Mouse (Mus musculus) liver, adult (tissue): ENCODE data around the gene Abhd12.

ENCODE experiments used
- GATA4 ChIP-seq: IDR thresholded peaks from 2 replicates; pipeline ENCODE4 v1.6.1; 2014; ENCODE audit warnings: mild to moderate bottlenecking, low read length; ENCODE audit not compliant: insufficient replicate concordance

Gene Abhd12

DNA sequence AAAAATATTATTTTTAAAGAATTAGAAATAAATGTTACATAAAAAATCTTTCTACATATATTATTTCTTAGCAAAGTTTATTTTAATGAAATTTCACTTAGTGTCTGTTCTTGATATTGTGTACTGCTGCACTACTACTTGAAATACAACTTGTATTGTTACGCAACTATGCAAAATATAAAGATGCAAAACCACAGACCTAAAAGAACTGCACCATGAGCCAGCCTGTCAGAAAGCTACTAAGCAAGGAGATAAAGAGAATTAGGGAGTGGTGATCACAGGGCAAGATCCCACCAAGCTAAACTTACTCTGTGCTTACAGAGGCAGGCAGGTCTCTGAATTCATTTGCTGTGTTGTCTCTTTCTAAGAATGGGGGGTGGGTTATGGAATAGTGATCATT is 29.3 kb downstream of the Abhd12 start:
- TF ChIP-seq GATA4 = no peak

DNA sequence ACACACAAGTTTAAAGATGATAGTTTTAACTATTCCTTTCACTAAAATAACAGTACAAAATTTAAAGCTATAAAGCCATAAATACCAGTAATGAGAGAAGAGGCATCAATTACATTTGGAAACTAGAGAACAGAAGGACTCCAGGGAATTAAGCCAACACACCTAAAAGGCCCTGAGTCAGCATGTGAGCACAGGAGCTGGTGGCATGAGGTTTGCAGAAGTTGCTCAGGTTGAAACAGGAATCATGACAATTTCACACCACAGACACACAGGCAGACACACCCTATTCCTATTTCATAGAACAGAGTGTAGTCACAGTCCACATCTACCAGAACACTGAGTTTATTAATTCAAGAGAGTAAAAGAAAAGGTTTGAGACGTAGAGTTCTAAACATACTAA is 30.0 kb downstream of the Abhd12 start:
- TF ChIP-seq GATA4 = no peak

DNA sequence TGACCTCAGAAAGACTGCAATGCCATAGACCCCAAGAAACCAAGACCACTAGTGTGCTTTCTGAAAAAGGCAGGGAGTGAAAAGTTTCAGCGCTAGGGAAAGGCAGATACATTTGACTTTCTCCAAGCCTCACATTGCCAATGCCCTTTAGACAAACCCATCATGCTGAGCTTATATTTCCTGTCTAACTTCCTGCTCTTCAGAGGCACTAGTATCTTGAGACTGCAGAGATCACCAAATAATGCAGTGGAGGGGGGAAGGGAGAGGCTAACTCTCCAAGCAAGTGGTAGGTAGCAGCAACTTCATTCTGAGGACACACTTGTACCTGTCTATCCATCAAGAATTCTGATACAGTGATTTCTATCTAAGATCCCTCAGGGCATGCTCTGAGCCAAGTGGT is 35.1 kb downstream of the Abhd12 start:
- TF ChIP-seq GATA4 = no peak

DNA sequence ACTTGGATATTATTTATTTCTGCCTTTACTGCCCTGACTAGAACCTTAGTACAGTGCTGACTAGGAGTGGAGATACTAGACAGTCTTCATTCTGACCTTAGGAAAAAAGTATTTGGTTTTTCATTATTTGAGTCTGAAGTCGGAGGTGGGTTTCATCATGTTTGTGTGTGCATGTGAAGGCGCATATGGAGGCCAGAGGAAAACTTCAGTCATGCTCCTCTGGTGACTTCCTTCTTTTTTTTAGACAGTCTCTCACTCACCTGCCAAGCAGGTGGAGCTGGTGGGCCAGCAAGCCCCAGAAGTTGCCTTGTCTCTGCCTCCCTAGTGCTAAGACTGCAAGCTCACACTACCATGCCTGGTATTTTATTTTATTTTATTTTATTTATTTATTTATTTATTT is 37.5 kb downstream of the Abhd12 start:
- TF ChIP-seq GATA4 = no peak

DNA sequence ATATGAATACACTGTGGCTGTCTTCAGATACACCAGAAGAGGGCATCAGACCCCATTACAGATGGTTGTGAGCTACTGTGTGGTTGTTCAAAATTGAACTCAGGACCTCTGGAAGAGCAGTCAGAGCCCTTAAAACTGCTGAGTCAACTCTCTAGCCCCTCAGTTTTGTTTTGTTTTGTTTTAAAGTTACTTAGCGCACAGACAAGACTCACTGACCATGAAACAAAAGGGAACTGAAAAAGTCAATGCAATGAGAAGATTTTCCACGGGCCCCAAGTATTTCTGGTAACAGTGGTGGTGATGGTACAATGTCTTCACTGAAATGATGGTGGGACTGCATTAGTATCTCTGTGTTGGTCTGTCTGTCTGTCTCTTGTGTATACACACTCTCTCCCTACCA is 43.4 kb downstream of the Abhd12 start:
- TF ChIP-seq GATA4 = no peak

DNA sequence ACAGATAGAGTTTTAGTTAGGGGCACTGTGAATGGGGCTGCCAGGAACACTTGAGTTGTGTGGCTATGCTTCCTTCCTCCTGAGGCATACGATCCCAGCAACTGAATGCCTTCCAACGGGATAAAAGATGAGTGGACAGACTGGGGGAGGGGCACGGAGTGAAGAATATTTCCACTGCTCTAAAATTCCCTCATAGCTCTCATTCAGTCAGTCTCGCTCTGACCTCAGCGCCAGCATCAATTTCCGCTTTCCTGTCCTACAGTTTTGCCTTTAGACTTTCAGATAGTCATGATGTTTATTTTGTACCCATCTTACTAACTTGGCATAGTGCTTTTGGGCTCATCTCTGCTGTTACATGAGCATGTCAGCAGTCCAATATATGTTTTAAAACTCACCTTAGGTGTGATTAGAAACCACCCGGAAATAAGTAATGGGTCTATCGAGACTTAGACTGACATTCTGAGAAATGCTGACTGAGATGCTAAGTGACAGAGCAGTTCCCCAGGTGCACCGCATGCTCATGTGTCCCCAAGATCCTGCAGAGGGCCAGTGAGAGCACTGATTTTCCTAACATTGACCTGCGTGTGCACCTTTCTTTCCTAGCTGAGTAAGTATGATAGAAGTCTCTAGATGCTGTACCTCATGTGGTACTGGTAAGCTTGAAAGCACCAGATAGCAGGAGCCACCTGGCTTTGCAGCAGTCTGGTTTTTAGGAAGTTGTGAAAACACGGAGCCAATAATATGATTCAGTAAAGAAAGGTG is 44.7 kb downstream of the Abhd12 start:
- no peak for TF ChIP-seq GATA4

DNA sequence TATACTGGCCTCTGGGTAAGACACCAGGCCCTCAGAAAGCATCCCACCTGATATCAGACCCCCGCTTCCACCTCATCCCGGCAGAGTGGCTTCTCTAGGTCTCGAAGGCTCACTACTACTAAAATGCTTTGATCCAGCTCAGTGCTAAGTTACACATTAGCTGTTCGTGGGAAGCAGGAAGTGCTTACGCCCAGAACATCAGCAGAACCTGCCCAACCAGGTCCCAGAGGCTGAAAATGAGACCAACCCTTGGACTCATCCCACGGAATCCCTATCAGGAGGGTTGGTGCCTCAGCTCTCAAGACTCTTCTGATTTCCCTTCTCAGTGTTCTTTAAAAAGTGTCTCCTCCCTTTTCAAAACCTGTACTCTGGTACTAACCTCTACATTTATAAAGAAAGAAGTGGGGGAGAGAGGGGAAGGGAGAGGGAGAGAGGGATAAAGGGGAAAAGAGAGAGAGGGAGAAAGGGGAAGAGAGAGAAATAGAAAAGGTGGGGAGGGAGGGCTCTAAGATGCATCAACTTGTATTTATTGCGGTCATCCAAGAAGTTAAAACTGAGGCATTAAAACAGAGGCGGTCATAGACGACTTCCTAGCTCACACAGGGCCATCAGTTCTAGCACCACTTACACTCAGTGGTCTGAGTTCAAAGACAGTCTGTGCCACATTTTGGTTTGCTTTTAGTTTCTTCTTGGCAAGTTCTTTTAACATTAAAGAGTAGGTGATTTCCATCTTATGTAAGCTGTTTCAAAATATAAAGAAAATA is 45.6 kb downstream of the Abhd12 start:
- TF ChIP-seq GATA4 = no peak

DNA sequence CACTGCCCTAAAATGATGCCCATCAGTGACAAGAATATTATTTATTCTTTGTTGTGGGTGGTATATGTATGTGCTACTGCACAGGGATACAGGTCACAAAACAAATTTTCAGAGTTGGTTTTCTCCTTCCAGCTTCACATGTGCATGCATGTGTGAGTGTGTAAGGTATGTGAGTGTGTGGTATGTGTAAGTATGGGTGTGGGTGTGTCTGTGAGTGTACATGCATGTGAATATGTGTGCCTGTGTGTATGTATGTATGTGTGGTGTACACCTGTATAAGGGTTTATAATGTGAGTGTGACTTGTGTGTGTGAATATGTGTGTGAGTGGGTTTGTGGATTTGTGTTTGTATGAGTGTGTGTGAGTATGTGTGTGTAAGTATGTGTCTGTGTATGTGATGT is 49.4 kb downstream of the Abhd12 start:
- no peak for TF ChIP-seq GATA4

DNA sequence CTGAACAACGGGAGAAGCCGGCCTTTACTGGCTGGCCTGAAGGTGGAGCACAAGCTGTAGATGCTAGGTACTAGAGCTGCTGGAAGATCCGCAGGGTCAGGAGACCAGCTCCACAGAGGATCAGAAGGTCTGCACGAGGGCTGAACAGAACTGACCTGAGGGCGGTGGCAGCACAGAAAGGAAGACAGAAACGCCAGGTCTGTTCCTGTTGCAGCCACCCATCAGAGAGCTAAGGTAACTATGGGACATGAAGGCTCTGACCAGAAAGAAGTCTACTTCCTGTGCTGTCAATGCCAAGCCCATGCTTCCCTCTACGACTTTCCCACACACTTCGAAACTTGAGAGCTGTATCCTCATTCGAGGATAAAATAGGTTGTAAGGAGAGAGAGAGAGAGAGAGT is 53.3 kb downstream of the Abhd12 start:
- TF ChIP-seq GATA4 = no peak

DNA sequence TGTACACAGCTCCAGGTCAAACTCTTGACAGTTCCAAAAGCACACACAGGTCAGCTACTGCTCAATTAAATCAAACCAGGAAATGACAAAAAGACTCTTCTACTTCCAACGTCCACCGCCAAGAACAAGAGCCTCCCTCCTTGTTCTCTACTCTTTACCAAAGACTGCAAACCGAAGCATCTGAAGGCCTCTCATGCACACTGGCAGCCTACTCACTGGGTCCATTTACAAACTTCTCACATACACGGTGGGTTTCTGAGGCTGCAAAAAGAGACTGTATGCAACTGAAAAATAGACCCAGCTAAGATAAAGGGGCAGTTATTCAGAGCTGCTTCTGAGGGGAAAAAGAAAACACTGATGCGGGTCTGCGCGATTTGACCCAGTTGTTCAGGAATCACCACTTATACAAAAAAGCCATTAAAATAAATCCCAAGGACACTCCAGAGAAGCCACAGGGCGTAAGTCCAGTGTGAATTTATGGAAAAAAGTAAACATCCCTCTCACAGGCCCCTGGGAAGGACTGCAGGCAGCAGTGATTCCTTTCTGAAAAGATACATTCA is 57.0 kb downstream of the Abhd12 start:
- TF ChIP-seq GATA4 = no peak

DNA sequence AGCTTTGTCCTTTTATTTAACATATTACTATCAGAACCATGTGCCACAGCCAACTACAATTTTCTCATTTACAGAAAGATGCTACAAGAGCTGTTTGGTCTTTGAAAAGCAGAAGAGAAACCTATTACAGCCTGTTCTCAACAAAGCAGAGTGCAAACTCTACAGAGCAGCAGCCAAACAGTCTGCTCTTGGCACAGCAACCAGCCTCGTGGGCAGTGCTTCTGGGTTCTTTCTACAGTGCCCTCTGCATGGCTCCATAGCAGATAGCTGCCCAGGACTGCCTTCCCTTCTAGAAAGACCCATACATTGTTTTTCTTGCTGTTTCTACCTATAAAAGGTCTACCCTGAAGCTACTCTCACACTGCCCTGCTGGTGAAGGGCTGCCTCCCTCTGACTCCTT is 59.7 kb downstream of the Abhd12 start:
- TF ChIP-seq GATA4 = no peak

DNA sequence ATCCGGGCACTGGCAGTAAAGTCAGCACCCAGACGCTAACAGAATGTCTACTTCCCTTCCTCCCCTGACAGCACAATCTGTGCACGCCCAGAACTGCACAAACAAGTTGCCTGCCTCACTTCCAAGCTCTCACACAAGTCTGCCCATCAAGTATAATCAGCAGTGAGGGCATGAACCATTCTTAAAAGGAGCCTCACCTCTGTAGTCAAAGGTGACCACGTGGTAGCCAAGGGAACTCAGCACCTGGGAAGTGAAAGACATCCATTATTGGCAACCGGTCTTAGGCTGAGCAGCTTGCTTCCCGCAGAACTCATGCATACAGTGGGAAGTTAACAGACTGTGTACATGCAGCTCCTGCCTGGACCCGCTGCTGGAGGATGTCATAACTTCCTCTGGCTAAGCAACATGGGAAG is 62.5 kb downstream of the Abhd12 start:
- no peak for TF ChIP-seq GATA4

DNA sequence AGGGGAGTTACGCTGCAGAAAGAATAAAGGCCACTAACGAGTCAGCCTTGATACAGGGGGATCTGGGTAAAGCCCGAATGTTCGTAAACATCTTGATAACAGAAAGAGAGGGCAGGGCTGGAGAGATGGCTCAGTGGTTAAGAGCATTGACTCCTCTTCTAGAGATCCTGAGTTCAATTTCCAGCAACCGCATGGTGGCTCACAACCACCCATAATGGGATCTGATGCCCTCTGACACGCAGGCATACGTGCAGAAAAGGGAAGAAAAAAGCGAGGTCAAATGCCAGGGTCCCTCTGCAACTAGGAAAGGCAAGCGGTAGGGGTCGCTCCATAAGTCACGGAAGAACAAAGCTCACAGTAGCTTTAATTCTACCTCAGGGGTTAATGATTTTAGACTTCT is 63.4 kb downstream of the Abhd12 start:
- TF ChIP-seq GATA4 = no peak

DNA sequence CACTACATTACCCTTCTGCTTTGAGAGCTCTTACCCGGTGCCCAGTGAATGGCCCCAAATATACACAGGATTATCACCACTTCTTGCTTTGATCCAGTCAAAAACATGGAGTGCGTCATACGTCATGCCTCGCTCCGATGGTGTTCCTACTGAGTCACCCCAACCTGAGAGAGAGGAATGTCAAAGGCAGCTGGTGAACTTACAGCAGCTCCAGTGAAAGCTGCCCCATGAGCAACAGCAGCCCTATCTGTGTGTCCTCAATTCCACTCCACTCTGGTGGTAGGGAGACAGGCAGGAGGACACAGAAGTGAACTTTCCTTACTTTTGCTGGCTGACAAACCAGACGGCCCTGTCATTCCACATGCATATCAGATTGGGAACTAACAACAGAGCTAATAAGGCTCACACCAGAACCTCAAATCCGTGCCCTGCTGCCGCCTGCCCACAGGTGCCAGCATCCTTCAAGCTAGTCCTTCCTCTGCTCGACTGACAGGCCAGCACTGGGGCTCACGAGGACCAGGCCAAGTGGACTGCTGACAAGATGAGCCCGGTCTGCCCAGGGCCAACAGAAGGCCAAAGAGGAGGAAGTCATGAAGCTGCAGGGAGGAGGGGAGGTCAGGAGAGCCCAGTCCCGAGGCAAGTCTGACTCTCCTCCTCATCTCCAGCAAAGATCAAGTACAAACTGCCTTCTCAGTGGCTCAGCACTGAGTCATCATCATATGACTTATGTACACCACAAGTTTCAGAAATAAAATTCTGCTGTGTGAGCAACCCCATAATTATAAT is 64.7 kb downstream of the Abhd12 start:
- no peak for TF ChIP-seq GATA4

DNA sequence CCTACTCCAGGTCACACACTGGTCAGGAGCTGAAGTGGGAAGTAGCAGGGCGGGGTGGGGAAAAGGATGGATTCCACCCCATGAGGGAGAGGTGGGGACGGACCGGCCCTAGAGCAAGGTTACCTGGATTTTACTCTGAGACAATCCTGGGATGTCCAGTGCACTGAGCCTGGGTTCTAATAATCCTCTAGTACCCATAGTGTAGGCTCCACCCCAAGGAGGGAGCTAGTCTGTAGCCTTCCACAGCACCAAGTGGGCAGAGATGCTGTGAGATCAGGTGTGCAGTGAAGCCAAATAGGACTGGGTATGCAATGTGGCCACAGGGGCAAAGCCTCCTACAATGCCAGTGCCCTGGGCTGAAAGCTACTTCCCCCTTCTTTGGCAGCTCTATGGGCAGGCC is 66.8 kb downstream of the Abhd12 start:
- no peak for TF ChIP-seq GATA4
